Mouse (Mus musculus) kidney, embryonic 16.5 days (tissue): Measurements from ENCODE around the gene Epha7. TPM values are rescaled to one million over a fixed set of nuclear protein-coding genes. Genes with fewer than 3 reads are reported as not detected.

Experiments used
- ATAC-seq: fragments of 200-750 bp; cut with Nextera tagmentation; 2 replicates; pipeline ENCODE4 v1.8.0; 2017; ENCODE audit warnings: moderate TSS enrichment; ENCODE audit not compliant: low FRiP score, low TSS enrichment
- H3K27ac ChIP-seq: fragments of 300-500 bp; sonication (generic); 2 replicates; pipeline ENCODE4 v1.5.1; 2014; ENCODE audit warnings: low read length
- H3K27me3 ChIP-seq: fragments of 300-500 bp; sonication (generic); 2 replicates; pipeline ENCODE4 v1.6.1; 2014; ENCODE audit warnings: low read length, control low read depth, mixed read lengths; ENCODE audit not compliant: insufficient read depth
- H3K36me3 ChIP-seq: fragments of 300-500 bp; sonication (generic); 2 replicates; pipeline ENCODE4 v1.6.1; 2014; ENCODE audit warnings: low read length, control low read depth, mixed read lengths; ENCODE audit not compliant: insufficient read depth
- H3K4me1 ChIP-seq: fragments of 300-500 bp; sonication (generic); 2 replicates; pipeline ENCODE4 v1.6.1; 2014; ENCODE audit warnings: low read length, control low read depth, mixed read lengths; ENCODE audit not compliant: insufficient read depth
- H3K4me2 ChIP-seq: fragments of 300-500 bp; sonication (generic); replicated peaks from 2 replicates; pipeline ENCODE4 v1.6.1; 2014; ENCODE audit warnings: low read depth, low read length
- H3K4me3 ChIP-seq: fragments of 300-500 bp; sonication (generic); 2 replicates; pipeline ENCODE4 v1.5.1; 2014; ENCODE audit warnings: mild to moderate bottlenecking, low read length
- H3K9ac ChIP-seq: fragments of 300-500 bp; sonication (generic); replicated peaks from 2 replicates; pipeline ENCODE4 v1.6.1; 2014; ENCODE audit warnings: low read length
- H3K9me3 ChIP-seq: fragments of 300-500 bp; sonication (generic); 2 replicates; pipeline ENCODE4 v1.6.1; 2016; ENCODE audit warnings: low read length, control low read depth
- WGBS: fragments of 180-500 bp; shearing (Covaris S2); extraction: QIAGEN DNeasy Blood & Tissue Kit; methylation state at CpG from one replicate; pipeline ENCODE4 v1.1.7; 2014; 5-methylcytosine and 5-hydroxymethylcytosine counted together
- polyA plus RNA-seq: library from polyadenylated mRNA; unstranded; fragments of >200 nt; fragmentation: Nextera tagmentation; extraction: Ambion mirVana; gene quantifications from 2 replicates; pipeline ENCODE4 v1.2.1, GENCODE M21; 2015

Gene Epha7
- 37.6 and 43.6 TPM in 2 replicates for polyA plus RNA-seq

- H3K4me1 ChIP-seq: peaks cover 4% of the 10 kb centered on the region; the same call in 1 of the 2 replicates
- no peaks in the 10 kb centered on the region for H3K36me3 ChIP-seq
- peak within 1 kb of the TSS; percentile 82 for H3K4me3 ChIP-seq
- under 1% methylated on average over 48 of the region's 48 CpGs for WGBS
- H3K9me3 ChIP-seq: no peaks in the 10 kb centered on the region
- peak within 1 kb of the TSS; percentile 90 for H3K27ac ChIP-seq
- peak; percentile 98 for ATAC-seq
- no peaks in the 10 kb centered on the region for H3K27me3 ChIP-seq
- H3K9ac ChIP-seq: peak within 1 kb of the TSS; percentile 86
- peak within 1 kb of the TSS; percentile 84 for H3K4me2 ChIP-seq
Measured at GRCm38 (mm10) chr4:28812691-28813289, at the start of gene Epha7. Gene Epha7 (plus strand): TSS chr4:28813131.

- ATAC-seq: peak; percentile 49; the same call in 1 of the 2 replicates
- H3K4me1 ChIP-seq: no peaks in the 10 kb centered on the region
- 30% methylated on average over 3 of the region's 3 CpGs for WGBS
Measured at GRCm38 (mm10) chr4:28783961-28784360, 29.0 kb upstream of the Epha7 start.

GRCm38 (mm10) chr4:28808800-28809199 lies 4.1 kb upstream of the Epha7 start:
- Histone ChIP-seq H3K27ac (no peak overlapping the region), H3K4me1 (no peaks in the 10 kb centered on the region), H3K4me3 (no peak overlapping the region), H3K4me2 (no peak overlapping the region), H3K27me3 (no peaks in the 10 kb centered on the region), H3K9ac (no peak overlapping the region), H3K9me3 (no peaks in the 10 kb centered on the region), H3K36me3 (no peaks in the 10 kb centered on the region)
- no peak for ATAC-seq

More at GRCm38 (mm10) chr4:28783961-28784360, 29.0 kb upstream of the Epha7 start:
- Histone ChIP-seq H3K27ac (no peak overlapping the region), H3K4me2 (no peak overlapping the region), H3K36me3 (no peaks in the 10 kb centered on the region), H3K4me3 (no peak overlapping the region), H3K27me3 (no peaks in the 10 kb centered on the region), H3K9ac (no peak overlapping the region), H3K9me3 (no peaks in the 10 kb centered on the region)

- Histone ChIP-seq H3K4me1 (no peaks in the 10 kb centered on the region), H3K27me3 (no peaks in the 10 kb centered on the region), H3K27ac (no peak overlapping the region), H3K4me2 (no peak overlapping the region), H3K36me3 (no peaks in the 10 kb centered on the region), H3K9me3 (no peaks in the 10 kb centered on the region), H3K4me3 (no peak overlapping the region), H3K9ac (no peak overlapping the region)
- ATAC-seq: no peak
- WGBS: 73% methylated on average over 4 of the region's 4 CpGs
Measured at GRCm38 (mm10) chr4:28809703-28810102, 3.2 kb upstream of the Epha7 start.

GRCm38 (mm10) chr4:28813551-28814475 lies 882 bp downstream of the Epha7 start:
- Histone ChIP-seq H3K4me3 (peak overlapping the region; percentile 82), H3K9ac (peak overlapping the region; percentile 86), H3K9me3 (no peaks in the 10 kb centered on the region), H3K4me1 (peaks cover 4% of the 10 kb centered on the region; the same call in 1 of the 2 replicates), H3K27me3 (no peaks in the 10 kb centered on the region), H3K36me3 (no peaks in the 10 kb centered on the region), H3K4me2 (peak overlapping the region; percentile 84), H3K27ac (peak overlapping the region; percentile 89)
- ATAC-seq: peak; percentile 58
- WGBS: under 1% methylated on average over 88 of the region's 94 CpGs

GRCm38 (mm10) chr4:28814476-28814815 lies 1.5 kb downstream of the Epha7 start:
- peak overlapping the region; percentile 82 for H3K4me3 ChIP-seq
- H3K27ac ChIP-seq: no peak overlapping the region
- ATAC-seq: no peak
- H3K4me1 ChIP-seq: peaks cover 4% of the 10 kb centered on the region; the same call in 1 of the 2 replicates
- peak overlapping the region; percentile 86 for H3K9ac ChIP-seq
- H3K4me2 ChIP-seq: peak overlapping the region; percentile 84
- H3K36me3 ChIP-seq: no peaks in the 10 kb centered on the region
- no peaks in the 10 kb centered on the region for H3K9me3 ChIP-seq
- WGBS: 1% methylated on average over 8 of the region's 8 CpGs
- H3K27me3 ChIP-seq: no peaks in the 10 kb centered on the region

GRCm38 (mm10) chr4:28814816-28815620 lies 2.1 kb downstream of the Epha7 start:
- Histone ChIP-seq H3K4me3 (peak overlapping the region; percentile 82), H3K27me3 (no peaks in the 10 kb centered on the region), H3K27ac (peak overlapping the region; percentile 48), H3K4me1 (peaks cover 4% of the 10 kb centered on the region; the same call in 1 of the 2 replicates), H3K4me2 (peak overlapping the region; percentile 84), H3K9ac (peak overlapping the region; percentile 86), H3K36me3 (no peaks in the 10 kb centered on the region), H3K9me3 (no peaks in the 10 kb centered on the region)
- WGBS: under 1% methylated on average over 71 of the region's 72 CpGs
- peak; percentile 53 for ATAC-seq

GRCm38 (mm10) chr4:28815621-28815920 lies 2.6 kb downstream of the Epha7 start:
- Histone ChIP-seq H3K4me3 (peak overlapping the region; percentile 82), H3K9ac (peak overlapping the region; percentile 86), H3K27me3 (no peaks in the 10 kb centered on the region), H3K36me3 (no peaks in the 10 kb centered on the region), H3K27ac (peak overlapping the region; percentile 48), H3K4me2 (peak overlapping the region; percentile 84), H3K4me1 (peaks cover 4% of the 10 kb centered on the region; the same call in 1 of the 2 replicates), H3K9me3 (no peaks in the 10 kb centered on the region)
- no peak for ATAC-seq
- 0% methylated on average over 15 of the region's 15 CpGs for WGBS

- H3K27ac ChIP-seq: no peak overlapping the region
- H3K4me1 ChIP-seq: no peaks in the 10 kb centered on the region
- no peaks in the 10 kb centered on the region for H3K9me3 ChIP-seq
- H3K9ac ChIP-seq: no peak overlapping the region
- no peak overlapping the region for H3K4me2 ChIP-seq
- H3K36me3 ChIP-seq: peaks cover 4% of the 10 kb centered on the region; the same call in 1 of the 2 replicates
- H3K4me3 ChIP-seq: no peak overlapping the region
- H3K27me3 ChIP-seq: no peaks in the 10 kb centered on the region
- ATAC-seq: no peak
- 73% methylated on average over 1 of the region's 1 CpGs for WGBS
Measured at GRCm38 (mm10) chr4:28823616-28824015, 10.7 kb downstream of the Epha7 start.
